Mouse (Mus musculus) urinary bladder, postnatal 10 days (tissue): ENCODE results near the gene Tstd2.

Source experiments
- DNase-seq: peaks from one replicate; pipeline ENCODE4 v3.0.0; 2022; ENCODE audit warnings: low spot score

The Tstd2 gene

GRCm38 (mm10) chr4:46084416-46085172 is 53.9 kb downstream of the Tstd2 start:
- no peak for DNase-seq

- DNase-seq: no peak
Measured at GRCm38 (mm10) chr4:46082555-46082954, 55.9 kb downstream of the Tstd2 start.

GRCm38 (mm10) chr4:46080261-46080660 is 58.2 kb downstream of the Tstd2 start:
- no peak for DNase-seq

- DNase-seq: no peak
Measured at GRCm38 (mm10) chr4:46076892-46077291, 61.6 kb downstream of the Tstd2 start.

- no peak for DNase-seq
Measured at GRCm38 (mm10) chr4:46075664-46076063, 62.8 kb downstream of the Tstd2 start.

GRCm38 (mm10) chr4:46073736-46074135 is 64.8 kb downstream of the Tstd2 start:
- DNase-seq: no peak

- DNase-seq: no peak
Measured at GRCm38 (mm10) chr4:46072631-46073030, 65.9 kb downstream of the Tstd2 start.

- DNase-seq: no peak
Measured at GRCm38 (mm10) chr4:46069851-46070482, 68.5 kb downstream of the Tstd2 start.

- no peak for DNase-seq
Measured at GRCm38 (mm10) chr4:46068573-46068972, 69.9 kb downstream of the Tstd2 start.

- DNase-seq: no peak
Measured at GRCm38 (mm10) chr4:46068060-46068459, 70.4 kb downstream of the Tstd2 start.

GRCm38 (mm10) chr4:46065695-46066340 is 72.7 kb downstream of the Tstd2 start:
- no peak for DNase-seq

- DNase-seq: no peak
Measured at GRCm38 (mm10) chr4:46064961-46065360, 73.5 kb downstream of the Tstd2 start.
